Mouse (Mus musculus) adrenal gland, adult (tissue): ENCODE data around the gene Taf6l.
"Not testable (repeated sequence)": the region's sequence is repeated elsewhere in the genome, so short reads cannot be mapped to it uniquely, and the experiment has no call there.

Experiments used
- DNase-seq, 2 experiments: peaks; one replicate each; pipeline ENCODE4 v3.0.0; 2022 to 2023; ENCODE audit warnings: low spot score in 1 of 2; ENCODE audit not compliant: inconsistent age in 2 of 2

The Taf6l gene

GRCm38 (mm10) chr19:8740603-8741002 lies 45.6 kb downstream of the Taf6l start, which contains the start of gene 1700092M07Rik:
Gene 1700092M07Rik (plus strand): TSS chr19:8740718.
- DNase-seq = peak in 1 of 2 experiments; percentile 46

- DNase-seq = no peak
Measured at GRCm38 (mm10) chr19:8739646-8740045, 46.6 kb downstream of the Taf6l start.

- no peak for DNase-seq
Measured at GRCm38 (mm10) chr19:8738911-8739310, 47.3 kb downstream of the Taf6l start.

GRCm38 (mm10) chr19:8736160-8736467 lies 50.1 kb downstream of the Taf6l start:
- no peak for DNase-seq

- DNase-seq = peak; percentile 91 to 98
Measured at GRCm38 (mm10) chr19:8735389-8736159, 50.6 kb downstream of the Taf6l start, which contains the start of gene Wdr74. Gene Wdr74 (plus strand): TSS chr19:8735827.

GRCm38 (mm10) chr19:8734334-8734733 lies 51.9 kb downstream of the Taf6l start:
- DNase-seq = no peak

- not testable (repeated sequence) for DNase-seq
Measured at GRCm38 (mm10) chr19:8728335-8729099, 57.7 kb downstream of the Taf6l start.

- no peak for DNase-seq
Measured at GRCm38 (mm10) chr19:8727495-8728114, 58.6 kb downstream of the Taf6l start.

- DNase-seq = no peak
Measured at GRCm38 (mm10) chr19:8726609-8727390, 59.4 kb downstream of the Taf6l start.

- peak in 1 of 2 experiments; percentile 26 for DNase-seq
Measured at GRCm38 (mm10) chr19:8725081-8725613, 61.1 kb downstream of the Taf6l start.
